Mouse (Mus musculus) stomach, postnatal 0 days (tissue): Measurements from ENCODE around the gene Pex16.

Experiments used
- CTCF ChIP-seq: IDR thresholded peaks from 2 replicates; pipeline ENCODE4 v1.5.1; 2016; ENCODE audit warnings: antibody characterized with exemption, low read depth, mild to moderate bottlenecking, moderate library complexity
- EP300 ChIP-seq: optimal IDR thresholded peaks from 2 replicates; pipeline ENCODE3; 2016; ENCODE audit warnings: antibody characterized with exemption

DNA sequence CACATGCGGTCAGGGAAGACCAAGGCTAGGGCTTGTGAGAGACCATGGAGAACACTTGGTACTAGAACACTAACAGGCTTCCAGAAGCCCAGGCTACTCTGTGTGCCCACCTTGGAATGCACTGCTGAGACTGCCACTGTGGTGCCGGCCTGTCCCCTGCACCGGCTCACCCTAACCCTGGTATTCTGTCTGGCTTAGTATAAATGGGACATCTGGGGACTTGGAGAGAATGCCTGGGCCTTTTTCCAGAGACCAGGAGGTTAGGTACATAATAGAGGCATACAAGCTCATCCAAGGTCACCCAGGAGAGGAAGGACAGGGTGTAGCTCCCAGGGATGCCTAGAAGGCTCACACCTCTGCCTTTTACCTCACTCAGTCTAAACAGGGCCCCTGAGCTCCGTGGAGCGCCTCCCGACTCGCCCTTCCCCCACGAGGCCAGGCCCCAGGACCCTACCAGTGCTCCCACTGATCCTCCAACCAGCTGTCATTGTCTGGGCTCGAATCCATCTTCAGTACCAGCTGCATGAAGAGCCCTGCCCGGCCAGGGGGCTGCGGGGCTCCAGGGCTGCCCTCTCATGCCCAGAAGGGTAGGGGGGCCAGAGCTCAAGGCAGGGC is 17.3 kb downstream of the Pex16 start:
- TF ChIP-seq EP300 (no peak), CTCF (no peak)
